Mouse (Mus musculus) heart, adult 2 months (tissue): ENCODE results near the gene Josd2. TPM values are rescaled to one million over a fixed set of nuclear protein-coding genes. Genes with fewer than 3 reads are reported as not detected.
A peak's percentile ranks its signal among the peaks of the same experiment; 100 is the strongest.

Experiments used
- DNase-seq, 2 experiments: peaks; one replicate each; pipeline ENCODE4 v3.0.0; 2021
- H3K27ac ChIP-seq: fragments of 200-600 bp; 2 replicates; pipeline ENCODE4 v1.8.1; 2022
- H3K27me3 ChIP-seq: fragments of 200-500 bp; 2 replicates; pipeline ENCODE4 v1.6.1; 2012; ENCODE audit warnings: mild to moderate bottlenecking, low read length, inconsistent platforms, mixed read lengths; ENCODE audit not compliant: control insufficient read depth, insufficient read depth
- H3K36me3 ChIP-seq: fragments of 200-500 bp; 2 replicates; pipeline ENCODE4 v1.6.1; 2012; ENCODE audit warnings: low read length, inconsistent platforms; ENCODE audit not compliant: control insufficient read depth, insufficient read depth
- H3K4me1 ChIP-seq: fragments of 200-500 bp; 2 replicates; pipeline ENCODE4 v1.6.1; 2011; ENCODE audit warnings: low read length; ENCODE audit not compliant: control insufficient read depth, insufficient read depth
- H3K4me3 ChIP-seq: fragments of 200-600 bp; 2 replicates; pipeline ENCODE4 v1.8.1; 2022
- H3K79me2 ChIP-seq: fragments of 200-500 bp; replicated peaks from 2 replicates; pipeline ENCODE4 v1.6.1; 2012; ENCODE audit warnings: mild to moderate bottlenecking, inconsistent platforms, low read length, moderate library complexity, mixed read lengths; ENCODE audit not compliant: control insufficient read depth, insufficient read depth
- H3K9ac ChIP-seq: fragments of 200-500 bp; 2 replicates; pipeline ENCODE4 v1.6.1; 2012; ENCODE audit warnings: low read depth, mild to moderate bottlenecking, control low read depth, inconsistent platforms, low read length, mixed read lengths
- CTCF ChIP-seq: fragments of 200-600 bp; IDR thresholded peaks from 2 replicates; pipeline ENCODE4 v1.8.1; 2022; ENCODE audit warnings: antibody characterized with exemption, mild to moderate bottlenecking, moderate library complexity
- EP300 ChIP-seq: fragments of 200-500 bp; IDR thresholded peaks from 2 replicates; pipeline ENCODE4 v1.6.1; 2011; ENCODE audit warnings: low read depth, low read length, control low read depth; ENCODE audit not compliant: insufficient read depth
- POLR2A ChIP-seq: fragments of 200-500 bp; IDR thresholded peaks from 2 replicates; pipeline ENCODE4 v1.6.1; 2011; ENCODE audit warnings: mild to moderate bottlenecking, low read depth, low read length, control low read depth; ENCODE audit not compliant: insufficient read depth
- WGBS: fragments of 180-500 bp; shearing (Covaris S2); methylation state at CpG from one replicate; pipeline ENCODE4 v1.1.7; 2018; 5-methylcytosine and 5-hydroxymethylcytosine counted together
- intact Hi-C: fragments of 180-260 bp; cut with DNase I; formaldehyde crosslinking; loops from one replicate; pipeline ENCODE4 v1.15.1; 2025
- polyA plus RNA-seq: library from polyadenylated mRNA; depleted of rRNA; stranded (reverse); fragments of >200 nt; gene quantifications from 2 replicates; pipeline ENCODE4 v1.2.3, GENCODE M21; 2012
- total RNA-seq, 2 experiments: library from RNA; stranded (reverse); gene quantifications; 2 replicates each; pipeline ENCODE4 v1.2.3; 2021

Gene Josd2
- total and polyA plus RNA-seq, 3 experiments: 139 to 242 (median 147) TPM

DNA sequence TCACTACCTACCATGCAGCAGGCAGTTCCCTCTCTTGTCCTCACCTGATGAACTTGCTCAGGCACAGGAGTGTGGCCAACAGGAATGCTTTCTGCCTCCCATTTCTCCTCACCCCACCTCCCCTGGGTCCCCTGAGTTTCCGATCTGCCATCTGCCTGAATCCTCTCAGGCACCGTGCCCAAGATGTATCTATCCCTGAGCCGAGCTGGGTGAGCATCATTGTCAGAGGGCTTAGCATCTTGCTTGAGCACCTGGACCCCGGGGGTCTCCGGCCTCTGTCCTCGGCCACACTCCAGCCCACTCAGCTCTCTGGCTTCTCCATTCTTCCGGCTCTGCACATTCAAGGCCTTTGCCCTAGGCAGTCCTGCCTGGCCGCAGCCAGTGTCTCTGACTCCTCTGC, 29.8 kb upstream of the Josd2 start:
- H3K27me3 ChIP-seq: peaks cover 2% of the 10 kb centered on the region; the same call in 1 of the 2 replicates
- 70% methylated on average over 8 of the region's 8 CpGs for WGBS
- no peaks in the 10 kb centered on the region for H3K36me3 ChIP-seq
- no peaks in the 10 kb centered on the region for H3K79me2 ChIP-seq
- no peak for DNase-seq
- intact Hi-C loops: no loop called here
- TF ChIP-seq CTCF: no peak
- TF ChIP-seq POLR2A: no peak
- TF ChIP-seq EP300: no peak
- H3K4me3 ChIP-seq: no peak overlapping the region
- H3K9ac ChIP-seq: no peak overlapping the region
- no peaks in the 10 kb centered on the region for H3K4me1 ChIP-seq
- H3K27ac ChIP-seq: no peak overlapping the region

DNA sequence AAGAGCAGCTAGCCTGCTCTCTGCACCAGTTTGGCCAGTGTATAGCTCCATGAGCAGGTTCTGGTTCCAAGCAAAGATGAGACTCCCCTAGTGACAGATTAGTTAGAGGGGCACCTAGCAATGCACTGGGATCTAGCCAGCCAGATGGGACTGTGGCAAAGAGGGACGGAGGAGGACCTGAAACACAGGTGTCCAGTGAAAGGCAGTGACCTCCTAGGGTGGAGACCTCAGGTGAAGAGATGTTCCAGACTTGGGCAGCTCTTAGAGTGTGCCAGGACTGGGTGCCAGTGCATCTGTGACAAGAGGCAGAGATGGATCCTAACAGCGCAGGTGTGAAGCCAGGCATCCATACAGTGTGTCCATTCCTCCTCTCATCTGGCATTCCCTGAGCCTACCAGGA, 28.1 kb upstream of the Josd2 start:
- H3K4me1 ChIP-seq: no peaks in the 10 kb centered on the region
- no peak overlapping the region for H3K27ac ChIP-seq
- H3K36me3 ChIP-seq: no peaks in the 10 kb centered on the region
- no peak overlapping the region for H3K4me3 ChIP-seq
- intact Hi-C loops: no loop called here
- no peak overlapping the region for H3K9ac ChIP-seq
- WGBS: 63% methylated on average over 2 of the region's 2 CpGs
- TF ChIP-seq CTCF: no peak
- TF ChIP-seq EP300: no peak
- TF ChIP-seq POLR2A: no peak
- H3K27me3 ChIP-seq: peaks cover 2% of the 10 kb centered on the region; the same call in 1 of the 2 replicates
- no peaks in the 10 kb centered on the region for H3K79me2 ChIP-seq
- DNase-seq: no peak

DNA sequence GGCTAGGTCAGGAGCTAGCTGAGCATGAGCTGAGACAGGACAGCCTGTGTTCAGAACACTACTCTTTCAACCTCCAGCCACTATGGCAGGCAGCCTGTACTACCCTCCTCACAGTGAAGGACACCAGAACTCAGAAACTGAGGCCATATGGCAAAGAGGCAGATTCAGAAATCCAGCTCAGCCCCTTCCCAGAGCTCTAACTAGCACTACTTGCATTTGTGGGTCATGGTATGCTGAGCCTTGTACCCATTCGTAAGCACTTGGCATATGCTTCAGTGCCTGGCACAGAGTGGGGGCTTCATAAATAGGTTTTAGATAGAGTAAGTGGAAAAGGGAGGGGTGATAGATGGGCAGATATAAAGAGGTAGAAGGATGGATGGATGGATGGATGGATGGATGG, 27.3 kb upstream of the Josd2 start:
- no peak for TF ChIP-seq EP300
- TF ChIP-seq CTCF: no peak
- TF ChIP-seq POLR2A: no peak
- H3K36me3 ChIP-seq: no peaks in the 10 kb centered on the region
- no peak overlapping the region for H3K9ac ChIP-seq
- H3K4me1 ChIP-seq: no peaks in the 10 kb centered on the region
- no peak overlapping the region for H3K4me3 ChIP-seq
- H3K27ac ChIP-seq: no peak overlapping the region
- no peak for DNase-seq
- whole genome bisulfite sequencing: 70% methylated on average over 1 of the region's 1 CpGs
- H3K79me2 ChIP-seq: no peaks in the 10 kb centered on the region
- H3K27me3 ChIP-seq: peaks cover 2% of the 10 kb centered on the region; the same call in 1 of the 2 replicates
- intact Hi-C loops: no loop called here

DNA sequence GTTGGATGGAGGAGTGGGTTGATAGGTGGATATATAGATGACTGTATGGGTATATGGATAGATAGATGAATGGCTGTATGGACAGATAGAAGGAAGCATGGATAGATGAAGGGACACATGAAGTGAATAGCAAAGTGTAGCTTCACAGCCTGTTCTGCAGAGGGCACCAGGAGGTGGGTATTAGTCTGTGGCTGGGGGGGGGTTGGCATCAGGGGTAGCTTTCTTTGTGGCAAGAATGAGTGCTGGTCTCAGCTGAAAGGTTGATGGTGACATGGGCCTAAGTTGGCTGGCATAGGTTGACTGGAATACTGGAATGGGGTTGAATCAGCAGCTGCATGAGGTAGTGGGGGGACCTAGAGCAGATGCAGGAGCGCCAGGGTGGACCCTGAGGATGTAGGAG, 26.6 kb upstream of the Josd2 start:
- no peak for DNase-seq
- no peak for TF ChIP-seq CTCF
- no peak overlapping the region for H3K9ac ChIP-seq
- H3K4me1 ChIP-seq: no peaks in the 10 kb centered on the region
- peaks cover 2% of the 10 kb centered on the region; the same call in 1 of the 2 replicates for H3K27me3 ChIP-seq
- intact Hi-C loops: no loop called here
- no peaks in the 10 kb centered on the region for H3K79me2 ChIP-seq
- H3K36me3 ChIP-seq: no peaks in the 10 kb centered on the region
- H3K4me3 ChIP-seq: no peak overlapping the region
- no peak overlapping the region for H3K27ac ChIP-seq
- 29% methylated on average over 1 of the region's 1 CpGs for WGBS

DNA sequence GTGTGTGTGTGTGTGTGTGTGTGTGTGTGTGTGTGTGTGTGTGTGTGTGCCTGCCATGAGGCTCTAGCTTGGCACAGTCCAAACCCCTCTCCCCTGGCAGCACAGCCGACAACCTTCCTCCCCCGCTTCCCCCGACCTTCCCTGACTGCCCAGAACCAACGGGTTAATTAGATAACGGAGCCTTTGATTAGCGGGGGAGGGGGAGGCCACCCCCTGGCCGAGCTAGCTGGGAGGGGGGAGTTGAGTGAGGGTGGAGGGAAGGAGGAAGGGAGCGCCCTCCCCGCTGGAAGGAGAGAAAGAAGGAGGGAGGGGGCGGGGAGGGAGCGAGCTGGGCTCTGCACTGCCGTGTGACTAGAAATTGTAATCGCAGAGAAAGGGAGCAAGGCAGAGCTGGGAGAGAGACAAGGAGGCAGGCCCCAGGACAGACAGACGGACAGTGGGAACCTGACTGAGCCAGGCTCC, 26.1 kb upstream of the Josd2 start:
- Histone ChIP-seq H3K27me3 (peaks cover 2% of the 10 kb centered on the region; the same call in 1 of the 2 replicates), H3K27ac (peak overlapping the region; percentile 52), H3K36me3 (no peaks in the 10 kb centered on the region), H3K4me1 (no peaks in the 10 kb centered on the region), H3K9ac (peak overlapping the region; percentile 71), H3K4me3 (peak overlapping the region; percentile 29; the same call in 1 of the 2 replicates), H3K79me2 (no peaks in the 10 kb centered on the region)
- no peak for TF ChIP-seq CTCF
- TF ChIP-seq POLR2A: peak; percentile 46; the same call in 1 of the 2 replicates
- WGBS: 3% methylated on average over 14 of the region's 14 CpGs
- intact Hi-C loops: no loop called here
- DNase-seq: no peak

DNA sequence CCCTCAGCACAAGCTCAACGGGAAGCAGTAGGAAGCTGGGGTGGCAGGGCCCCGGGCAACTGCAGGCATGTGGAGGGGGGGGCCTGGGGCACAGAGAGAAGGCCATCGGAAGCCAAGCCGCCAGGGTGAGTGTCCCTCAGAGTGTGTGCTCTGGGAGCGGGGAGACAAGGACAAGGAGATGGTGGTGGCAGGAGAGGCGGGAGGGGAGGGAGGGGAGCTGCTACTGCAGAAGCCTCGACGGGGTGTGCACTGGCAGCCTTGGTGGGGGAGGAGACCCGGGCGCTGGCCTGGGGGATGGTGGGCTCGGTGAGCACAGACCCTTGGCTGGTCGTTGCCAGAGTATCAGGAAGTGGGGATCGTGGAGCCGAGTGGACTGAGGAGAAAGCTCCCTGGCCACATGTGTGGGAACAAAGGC, 25.4 kb upstream of the Josd2 start:
- Histone ChIP-seq H3K9ac (peak overlapping the region; percentile 71; the same call in 1 of the 2 replicates), H3K4me1 (no peaks in the 10 kb centered on the region), H3K36me3 (no peaks in the 10 kb centered on the region), H3K27ac (peak overlapping the region; percentile 52), H3K79me2 (no peaks in the 10 kb centered on the region), H3K27me3 (peaks cover 2% of the 10 kb centered on the region; the same call in 1 of the 2 replicates), H3K4me3 (peak overlapping the region; percentile 29)
- intact Hi-C loops: no loop called here
- TF ChIP-seq POLR2A (no peak), EP300 (no peak), CTCF (no peak)
- no peak for DNase-seq
- under 1% methylated on average over 14 of the region's 14 CpGs for WGBS
